Mouse (Mus musculus) CD4-positive, CD25-positive, alpha-beta regulatory T cell, adult 4 months (primary cell): ENCODE results near the gene Rhag. TPM values are rescaled to one million over a fixed set of nuclear protein-coding genes. Genes with fewer than 3 reads are reported as not detected.

Experiments
- ATAC-seq: one replicate; pipeline ENCODE4 v1.8.0; 2017
- polyA plus RNA-seq, 2 experiments: library from polyadenylated mRNA; unstranded; fragments of 100-300 nt; shearing (Covaris generic); gene quantifications; one replicate each; pipeline ENCODE4 v1.2.1; 2017

Rhag gene
- polyA plus RNA-seq, 2 experiments from 2014 or later, result not detected

GRCm38 (mm10) chr17:40875568-40875967 is 64.6 kb downstream of the Rhag start:
- no peak for ATAC-seq

GRCm38 (mm10) chr17:40877741-40878140 is 66.8 kb downstream of the Rhag start:
- no peak for ATAC-seq

DNA sequence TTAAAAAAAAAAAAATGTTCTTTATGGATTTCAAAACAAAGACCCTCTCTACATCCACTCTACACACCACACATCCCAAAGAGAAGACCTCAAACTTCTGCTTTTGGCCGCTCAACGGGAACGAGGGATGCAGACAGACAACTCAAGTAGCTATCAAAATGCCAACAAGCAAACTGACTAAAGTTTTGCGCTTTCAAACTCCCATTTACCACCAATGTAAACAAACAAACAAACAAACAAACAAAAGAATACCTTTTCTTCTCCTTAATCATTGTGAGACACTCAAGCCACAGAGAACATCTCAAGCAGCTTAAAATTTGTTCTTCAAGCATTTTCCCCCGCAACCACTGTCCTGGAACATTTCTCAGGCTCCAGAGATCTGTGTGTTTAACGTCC is 68.6 kb downstream of the Rhag start:
- ATAC-seq, result no peak

DNA sequence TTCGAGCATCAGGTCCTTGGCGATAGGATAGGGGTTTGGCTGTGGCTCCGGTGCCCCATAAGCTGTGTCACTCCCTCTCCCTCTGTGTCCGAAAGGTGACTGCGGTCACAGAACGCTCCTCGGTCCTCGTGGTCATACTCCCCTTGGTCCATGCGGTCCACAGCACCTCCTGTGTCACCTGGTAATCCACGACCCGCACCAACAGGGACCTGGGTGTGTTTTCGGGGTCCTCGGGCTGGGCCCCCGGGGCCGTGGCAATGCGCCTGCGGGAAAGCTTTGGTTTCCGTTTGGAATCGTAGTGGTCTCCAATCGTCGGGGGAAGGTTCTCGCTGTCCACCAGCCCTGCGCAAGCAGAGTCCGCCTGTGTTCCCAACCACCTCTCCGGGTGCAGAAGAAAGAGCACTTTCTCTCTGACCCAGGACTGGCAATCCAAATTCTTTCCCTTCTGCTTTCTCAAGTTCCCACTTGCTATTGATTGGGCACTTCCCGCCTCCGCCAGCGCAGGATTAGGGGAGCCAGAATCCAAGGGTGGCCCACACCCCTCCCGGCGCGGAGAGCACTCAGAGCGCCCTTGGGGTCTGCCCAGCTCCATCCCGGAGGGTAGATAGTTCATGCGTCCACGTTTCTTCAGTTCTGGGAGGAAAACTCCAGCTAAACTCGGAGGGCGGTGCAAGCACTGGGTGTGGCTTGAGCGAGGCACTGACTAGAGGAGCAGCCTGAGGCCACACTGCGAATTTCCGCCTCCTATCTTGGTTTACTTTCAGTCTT is 69.2 kb downstream of the Rhag start, which contains the start of gene 9130008F23Rik:
9130008F23Rik (minus strand) TSS at position 636 of the 768 bp plus-strand sequence.
- peak; percentile 41 for ATAC-seq

GRCm38 (mm10) chr17:40882172-40882571 is 71.2 kb downstream of the Rhag start:
- no peak for ATAC-seq

- no peak for ATAC-seq
Measured at GRCm38 (mm10) chr17:40885155-40885554, 74.2 kb downstream of the Rhag start.

DNA sequence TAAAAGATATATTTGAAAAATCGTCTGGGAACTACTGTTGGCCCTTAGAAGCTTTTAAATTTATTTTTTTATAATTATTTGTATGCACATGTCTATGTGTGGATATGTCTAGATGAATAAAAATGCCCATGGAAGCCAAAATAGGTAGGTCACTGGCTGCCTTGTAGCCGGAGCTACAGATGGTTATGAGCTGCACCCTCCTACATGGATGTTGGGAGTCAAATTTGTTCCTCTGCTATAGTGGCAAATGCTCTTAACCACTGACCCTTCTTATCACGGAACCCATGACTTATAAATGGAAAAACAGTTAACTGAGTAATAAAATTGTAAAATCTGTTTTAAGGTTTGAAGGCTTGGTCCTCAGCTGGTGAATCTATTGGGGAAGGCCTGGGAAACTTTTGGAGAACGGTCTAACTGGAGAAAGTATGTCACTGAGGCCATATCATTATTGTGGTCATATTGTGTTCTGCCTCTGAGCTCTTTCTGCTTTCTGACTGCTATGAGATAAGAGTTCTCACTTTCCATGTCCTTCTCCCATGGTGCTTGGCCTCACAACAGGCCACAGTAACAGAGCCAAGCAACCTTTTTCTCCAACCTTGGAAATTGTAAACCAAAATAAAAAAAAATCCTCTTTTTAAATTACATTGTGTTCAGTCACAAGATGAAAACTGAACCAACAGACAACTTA is 77.1 kb downstream of the Rhag start:
- ATAC-seq, result no peak

Other genes with a start within 250 kb of the Rhag start
- gene Esp6, start 249.6 kb upstream of the Rhag start, polyA plus RNA-seq, result not detected
- not detected for gene Esp4, start 212.5 kb upstream of the Rhag start, polyA plus RNA-seq
- not detected for gene Esp3, start 179.1 kb upstream of the Rhag start, polyA plus RNA-seq
- not detected for gene Esp1, start 84.0 kb upstream of the Rhag start, polyA plus RNA-seq
- gene Crisp2, start 4.1 kb upstream of the Rhag start, polyA plus RNA-seq, result not detected
- gene 9130008F23Rik, start 69.4 kb downstream of the Rhag start, polyA plus RNA-seq, result 1 to 10 TPM in 1 of 2 experiments, under 1 TPM in 1; 0.30 to 1.2 TPM
- gene Glyatl3, start 103.2 kb downstream of the Rhag start, polyA plus RNA-seq, result not detected
- 10 to 100 TPM; 18.3 to 19.6 TPM for gene Mut, start 123.6 kb downstream of the Rhag start, polyA plus RNA-seq
- gene Cenpq, start 123.9 kb downstream of the Rhag start, polyA plus RNA-seq, result 10 to 100 TPM; 34.2 to 35.1 TPM